Mouse (Mus musculus) erythroblast, embryonic 14.5 days (primary cell): ENCODE measurements around the gene Meis2.

Source experiments
- GATA1 ChIP-seq: IDR thresholded peaks from 2 replicates; pipeline ENCODE4 v1.6.1; 2012; ENCODE audit warnings: low read length, inconsistent platforms, mixed read lengths
- TAL1 ChIP-seq: IDR thresholded peaks from 3 replicates; pipeline ENCODE4 v1.6.1; 2012; ENCODE audit warnings: low read length, inconsistent platforms, mixed read lengths

DNA sequence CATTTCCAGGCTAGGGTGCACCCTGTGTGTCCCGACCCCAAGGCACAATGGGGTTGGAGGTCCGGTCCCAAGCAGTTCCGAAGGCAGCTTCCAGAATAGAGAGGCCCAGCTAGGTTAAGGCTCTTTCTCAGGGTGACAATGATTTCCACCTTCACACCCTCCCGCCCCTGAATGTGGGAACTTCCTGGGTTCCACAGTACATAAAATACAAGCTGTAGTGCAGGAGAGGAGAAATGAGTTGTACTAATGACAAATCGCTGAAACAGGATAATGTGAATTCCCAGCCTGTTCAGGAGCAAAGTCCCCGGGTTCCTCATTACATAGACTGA lies 46.2 kb downstream of the Meis2 start:
- TF ChIP-seq TAL1 = no peak
- no peak for TF ChIP-seq GATA1
